Mouse (Mus musculus) left cerebral cortex, adult 2 months (tissue): ENCODE data around the gene Ptprt. TPM values are rescaled to one million over a fixed set of nuclear protein-coding genes. Genes with fewer than 3 reads are reported as not detected.

Experiments used
- DNase-seq, 2 experiments: peaks; one replicate each; pipeline ENCODE4 v3.0.0; 2021 to 2022; ENCODE audit warnings: low spot score in 2 of 2, mixed read lengths in 1 of 2; ENCODE audit errors: extremely low spot score in 1 of 2
- H3K27ac ChIP-seq: fragments of 200-600 bp; 2 replicates; pipeline ENCODE4 v1.8.1; 2022
- H3K4me3 ChIP-seq: fragments of 200-600 bp; 2 replicates; pipeline ENCODE4 v1.8.1; 2022
- CTCF ChIP-seq: fragments of 200-600 bp; IDR thresholded peaks from 2 replicates; pipeline ENCODE4 v1.8.1; 2022; ENCODE audit warnings: antibody characterized with exemption, mild to moderate bottlenecking, moderate library complexity
- intact Hi-C: fragments of 180-260 bp; cut with DNase I; formaldehyde crosslinking; loops from one replicate; pipeline ENCODE4 v1.15.1; 2025
- total RNA-seq, 2 experiments: library from RNA; stranded (reverse); gene quantifications; 2 replicates each; pipeline ENCODE4 v1.2.3; 2021

Gene Ptprt
- total RNA-seq, 2 experiments from 2014 or later = 101 to 103 TPM

GRCm38 (mm10) chr2:161858813-161859212, 802.1 kb downstream of the Ptprt start:
- intact Hi-C loops = loop anchor here (2.0 kb wide), 2 partner anchors 58 to 224 kb away; no protein-coding TSS in a partner anchor
- Histone ChIP-seq H3K27ac (peak overlapping the region; percentile 49; the same call in 1 of the 2 replicates), H3K4me3 (no peak overlapping the region)
- no peak for DNase-seq
- no peak for TF ChIP-seq CTCF

GRCm38 (mm10) chr2:161858361-161858760, 802.6 kb downstream of the Ptprt start:
- Histone ChIP-seq H3K27ac (peak overlapping the region; percentile 49), H3K4me3 (no peak overlapping the region)
- TF ChIP-seq CTCF = no peak
- intact Hi-C loops = loop anchor here (2.0 kb wide), 2 partner anchors 58 to 224 kb away; no protein-coding TSS in a partner anchor
- DNase-seq = no peak

GRCm38 (mm10) chr2:161835001-161835400, 825.9 kb downstream of the Ptprt start:
- intact Hi-C loops = no loop called here
- no peak overlapping the region for H3K4me3 ChIP-seq
- no peak overlapping the region for H3K27ac ChIP-seq
- DNase-seq = no peak
- no peak for TF ChIP-seq CTCF

GRCm38 (mm10) chr2:161833846-161834245, 827.1 kb downstream of the Ptprt start:
- TF ChIP-seq CTCF = no peak
- intact Hi-C loops = no loop called here
- no peak for DNase-seq
- no peak overlapping the region for H3K27ac ChIP-seq
- no peak overlapping the region for H3K4me3 ChIP-seq

- Histone ChIP-seq H3K27ac (no peak overlapping the region), H3K4me3 (no peak overlapping the region)
- intact Hi-C loops = no loop called here
- TF ChIP-seq CTCF = no peak
- DNase-seq = no peak
These were observed 847.6 kb downstream of the Ptprt start for GRCm38 (mm10) chr2:161813326-161813725.

- Histone ChIP-seq H3K27ac (0 out of 2 replicates have a peak overlapping the region, but pooled peaks have one; percentile 40), H3K4me3 (no peak overlapping the region)
- TF ChIP-seq CTCF = no peak
- DNase-seq = peak in 1 of 2 experiments; percentile 48
- intact Hi-C loops = loop anchor here (10.0 kb wide), 2 partner anchors 87 to 467 kb away; no protein-coding TSS in a partner anchor
These were observed 852.7 kb downstream of the Ptprt start for GRCm38 (mm10) chr2:161808086-161808801.

- H3K27ac ChIP-seq = peak overlapping the region; percentile 44; the same call in 1 of the 2 replicates
- H3K4me3 ChIP-seq = no peak overlapping the region
- intact Hi-C loops = loop anchor here (10.0 kb wide), 2 partner anchors 88 to 468 kb away; no protein-coding TSS in a partner anchor
- peak in 1 of 2 experiments; percentile 18 for DNase-seq
- no peak for TF ChIP-seq CTCF
These were observed 854.5 kb downstream of the Ptprt start for GRCm38 (mm10) chr2:161806287-161807007.

GRCm38 (mm10) chr2:161799946-161800345, 861.0 kb downstream of the Ptprt start:
- intact Hi-C loops = loop anchor here (2.0 to 10.0 kb wide), 5 partner anchors 59 to 475 kb away; no protein-coding TSS in a partner anchor
- TF ChIP-seq CTCF = peak; percentile 35
- H3K27ac ChIP-seq = peak overlapping the region; percentile 75
- H3K4me3 ChIP-seq = no peak overlapping the region
- peak; percentile 58 to 70 for DNase-seq

- Histone ChIP-seq H3K4me3 (no peak overlapping the region), H3K27ac (no peak overlapping the region)
- no peak for TF ChIP-seq CTCF
- intact Hi-C loops = no loop called here
- DNase-seq = no peak
These were observed 893.4 kb downstream of the Ptprt start for GRCm38 (mm10) chr2:161767528-161767927.

GRCm38 (mm10) chr2:161713024-161713423, 947.9 kb downstream of the Ptprt start:
- H3K27ac ChIP-seq = no peak overlapping the region
- intact Hi-C loops = no loop called here
- TF ChIP-seq CTCF = no peak
- no peak overlapping the region for H3K4me3 ChIP-seq
- DNase-seq = no peak

- no peak overlapping the region for H3K4me3 ChIP-seq
- DNase-seq = no peak
- no peak overlapping the region for H3K27ac ChIP-seq
- TF ChIP-seq CTCF = no peak
- intact Hi-C loops = no loop called here
These were observed 951.6 kb downstream of the Ptprt start for GRCm38 (mm10) chr2:161709316-161709715.

GRCm38 (mm10) chr2:161706386-161706915, 954.5 kb downstream of the Ptprt start:
- no peak for DNase-seq
- Histone ChIP-seq H3K27ac (no peak overlapping the region), H3K4me3 (no peak overlapping the region)
- intact Hi-C loops = no loop called here
- TF ChIP-seq CTCF = no peak
